Mouse (Mus musculus): Measurements from ENCODE around the gene Nkiras2. TPM values are rescaled to one million over a fixed set of nuclear protein-coding genes. Genes with fewer than 3 reads are reported as not detected.
A peak's percentile ranks its signal among the peaks of the same experiment; 100 is the strongest.
"Not testable (repeated sequence)": the region's sequence is repeated elsewhere in the genome, so short reads cannot be mapped to it uniquely, and the experiment has no call there.

Gene Nkiras2
- 14.2 and 14.9 TPM in 2 replicates for total RNA-seq (2014; fragmentation: Nextera tagmentation)
- 4.2 and 11.2 TPM in 2 replicates for total RNA-seq (2017)

DNA sequence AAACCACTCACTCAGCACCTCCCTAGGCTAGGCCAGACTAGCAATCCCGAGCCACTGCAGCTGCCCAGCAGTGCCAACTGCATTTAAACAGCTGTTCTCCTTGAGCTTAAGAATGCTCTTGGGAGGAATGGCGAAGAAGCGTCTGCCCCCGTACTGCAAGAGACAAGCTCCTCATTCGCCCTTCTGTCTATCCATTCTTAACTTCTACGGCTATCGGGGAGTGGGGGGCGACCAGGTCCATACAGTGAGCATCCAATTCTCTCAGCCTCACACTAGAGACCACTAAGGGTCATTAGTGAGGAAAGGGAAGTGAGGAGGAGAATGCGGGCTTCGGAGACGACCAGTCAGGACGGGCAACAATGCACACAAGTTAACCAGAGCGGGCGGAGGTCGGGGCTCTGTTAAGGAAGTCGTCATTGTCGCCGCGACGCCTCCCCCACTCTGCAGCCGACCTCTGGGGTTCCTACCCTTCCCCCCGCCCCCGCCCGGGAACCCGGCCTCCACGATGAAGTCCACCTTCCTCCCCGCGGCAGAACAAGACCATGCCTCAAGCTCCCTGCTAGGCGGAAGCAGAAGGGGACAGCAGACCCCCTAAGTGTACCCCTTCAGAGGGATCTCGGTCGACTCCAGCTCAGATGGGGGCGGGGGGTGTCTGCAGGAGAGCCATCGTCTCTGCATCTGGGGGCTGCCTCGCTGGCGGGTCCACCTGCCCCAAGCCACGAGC is at the start of gene Nkiras2:
Gene Nkiras2, plus strand, starts transcription at position 484 of the 724 bp plus-strand sequence.
- peak; percentile 64 for ATAC-seq (replicated peaks; ENCODE audit: low FRiP score, low TSS enrichment, poor library complexity, severe bottlenecking)

DNA sequence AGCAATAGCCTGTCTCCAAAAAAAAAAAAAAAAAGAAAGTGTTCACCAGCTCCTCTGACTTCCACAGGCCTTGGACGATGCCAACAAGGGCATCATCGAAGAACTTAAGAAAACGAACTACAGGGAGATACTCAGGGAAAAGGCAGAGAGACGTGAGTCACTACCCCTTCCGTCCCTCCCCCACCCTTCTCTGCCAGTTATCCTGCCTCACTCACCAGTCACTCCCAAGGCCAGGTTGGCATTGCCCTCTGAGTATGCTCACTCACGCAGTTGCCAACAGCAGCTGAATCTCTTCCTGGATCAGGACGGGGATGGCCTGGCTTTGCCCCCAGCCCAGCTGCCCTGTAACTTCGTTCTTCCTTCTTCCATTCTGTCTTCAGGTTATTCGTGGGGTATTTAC is 49.3 kb upstream of the Nkiras2 start:
- no peak for ATAC-seq (replicated peaks; ENCODE audit: low FRiP score, low TSS enrichment, poor library complexity, severe bottlenecking)

GRCm38 (mm10) chr11:100570430-100571201 is 48.4 kb upstream of the Nkiras2 start:
- peak; percentile 42 for ATAC-seq (replicated peaks; ENCODE audit: low FRiP score, low TSS enrichment, poor library complexity, severe bottlenecking)

DNA sequence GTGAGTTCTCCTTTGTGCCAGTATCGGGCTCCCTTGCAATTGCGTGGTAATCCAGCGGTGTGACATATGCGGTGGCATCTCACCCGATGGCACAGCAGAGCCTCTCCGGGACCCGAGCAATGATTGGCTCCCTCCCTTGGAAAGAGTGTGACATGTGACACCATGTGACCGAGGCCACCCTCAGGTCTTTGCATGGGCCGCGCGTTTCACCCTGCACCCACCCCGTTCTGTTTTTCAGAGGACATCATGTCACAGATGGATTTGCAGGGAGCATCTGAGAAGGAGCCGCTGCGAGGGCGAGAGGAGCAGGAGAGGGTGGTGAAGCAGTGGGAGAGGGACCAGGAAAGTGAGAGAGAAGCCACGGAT is 47.9 kb upstream of the Nkiras2 start:
- ATAC-seq (replicated peaks; ENCODE audit: low FRiP score, low TSS enrichment, poor library complexity, severe bottlenecking), result peak; percentile 44; the same call in 1 of the 2 replicates

DNA sequence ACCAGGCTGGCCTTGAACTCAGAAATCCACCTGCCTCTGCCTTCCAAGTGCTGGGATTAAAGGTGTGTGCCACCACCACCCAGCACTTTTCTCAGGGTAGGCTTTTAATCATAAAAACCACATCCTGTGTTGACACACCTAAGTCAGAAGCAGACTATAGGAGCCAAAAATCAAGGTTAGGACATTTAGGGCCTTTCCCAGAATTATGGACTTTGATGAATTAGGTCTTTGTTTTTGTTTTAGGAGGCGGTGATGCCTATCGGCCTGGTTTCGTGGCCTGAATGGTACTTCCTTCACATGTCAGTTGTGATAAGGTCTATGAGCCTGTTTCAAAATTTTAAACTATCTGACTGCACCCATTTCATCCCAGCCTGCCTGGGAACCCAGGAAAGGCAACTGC is 44.9 kb upstream of the Nkiras2 start:
- ATAC-seq (replicated peaks; ENCODE audit: low FRiP score, low TSS enrichment, poor library complexity, severe bottlenecking), result no peak

DNA sequence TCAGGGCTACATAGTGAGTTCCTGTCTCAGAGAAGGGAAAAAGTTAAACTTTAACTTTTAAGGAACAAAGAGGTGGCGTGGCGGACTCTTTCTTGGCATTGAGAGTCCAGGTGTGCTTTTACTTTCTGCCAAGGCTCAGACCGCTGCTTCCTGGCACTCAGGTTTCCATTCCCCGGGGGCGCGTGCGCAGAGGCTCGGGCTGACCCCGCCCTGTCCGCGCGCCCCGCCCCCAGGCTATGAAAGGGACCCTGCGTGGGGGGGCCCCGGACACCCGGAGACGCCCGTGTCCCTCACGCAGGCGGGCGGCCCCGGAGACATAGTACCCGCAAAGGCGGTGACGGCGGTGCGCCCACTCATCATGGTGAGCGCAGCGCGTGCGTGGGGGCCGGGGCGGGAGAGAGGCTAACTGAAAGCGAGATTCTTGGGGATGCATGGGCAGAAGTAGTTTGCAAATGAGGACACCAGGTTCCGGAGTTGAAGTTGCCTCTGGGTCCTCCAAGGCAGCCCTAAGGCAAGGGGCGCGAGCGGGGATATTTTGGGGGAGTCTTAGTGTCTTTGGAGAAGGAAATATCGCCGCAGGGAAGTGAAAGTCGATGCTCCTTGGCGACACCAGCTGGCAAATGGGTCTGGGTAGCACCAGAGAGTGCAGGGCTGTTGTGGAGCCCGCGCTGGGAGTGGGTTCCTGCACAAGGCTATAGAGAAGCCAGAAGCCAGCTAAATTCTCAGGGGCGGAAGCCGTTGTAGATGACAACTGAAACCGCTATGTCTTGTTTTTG is 44.1 kb upstream of the Nkiras2 start, which contains the start of gene Cnp:
Gene Cnp, plus strand, starts transcription at position 197 of the 776 bp plus-strand sequence.
- ATAC-seq (replicated peaks; ENCODE audit: low FRiP score, low TSS enrichment, poor library complexity, severe bottlenecking), result peak; percentile 23

- peak; percentile 36 for ATAC-seq (replicated peaks; ENCODE audit: low FRiP score, low TSS enrichment, poor library complexity, severe bottlenecking)
Observed at GRCm38 (mm10) chr11:100575484-100575855, 43.6 kb upstream of the Nkiras2 start.

- no peak for ATAC-seq (replicated peaks; ENCODE audit: low FRiP score, low TSS enrichment, poor library complexity, severe bottlenecking)
Observed at GRCm38 (mm10) chr11:100576256-100576655, 42.8 kb upstream of the Nkiras2 start.

- ATAC-seq (replicated peaks; ENCODE audit: low FRiP score, low TSS enrichment, poor library complexity, severe bottlenecking), result no peak
Observed at GRCm38 (mm10) chr11:100577852-100578599, 41.0 kb upstream of the Nkiras2 start.

DNA sequence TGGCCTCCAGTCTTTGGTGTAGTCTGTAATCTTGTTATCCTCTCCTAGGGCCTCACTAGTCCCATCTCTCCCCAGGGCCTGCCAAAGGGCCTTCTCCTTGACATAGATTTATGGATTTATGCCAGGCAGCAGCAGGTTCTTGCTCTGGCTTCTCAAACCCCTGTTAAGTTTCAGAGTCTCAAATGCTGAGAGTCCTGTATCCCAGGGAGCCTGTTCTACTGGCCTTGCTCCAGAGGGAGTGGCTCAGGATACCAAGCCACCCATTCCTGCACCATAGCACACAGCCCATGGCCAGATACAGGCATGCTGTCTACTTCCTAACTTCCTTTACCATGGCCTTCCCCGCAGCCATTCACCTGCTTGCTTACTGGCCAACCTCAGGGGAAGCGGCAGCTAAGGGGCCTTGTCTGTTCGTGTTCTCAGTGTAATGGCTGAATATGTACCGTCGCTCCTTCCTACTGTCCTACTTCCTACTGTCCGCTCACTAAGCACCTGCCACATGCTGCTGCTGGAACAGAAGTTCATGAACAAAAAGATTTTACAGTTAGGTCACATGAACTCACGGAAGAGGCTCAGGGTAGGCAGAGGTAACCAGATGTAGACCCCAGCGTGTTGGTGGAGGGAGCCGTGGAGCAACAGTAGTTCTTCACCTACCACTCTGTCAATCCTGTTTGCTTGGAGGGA is 39.8 kb upstream of the Nkiras2 start:
- ATAC-seq (replicated peaks; ENCODE audit: low FRiP score, low TSS enrichment, poor library complexity, severe bottlenecking), result no peak

GRCm38 (mm10) chr11:100580275-100580674 is 38.8 kb upstream of the Nkiras2 start:
- ATAC-seq (replicated peaks; ENCODE audit: low FRiP score, low TSS enrichment, poor library complexity, severe bottlenecking), result no peak

GRCm38 (mm10) chr11:100581756-100582155 is 37.3 kb upstream of the Nkiras2 start:
- peak; percentile 86 for ATAC-seq (replicated peaks; ENCODE audit: low FRiP score, low TSS enrichment, poor library complexity, severe bottlenecking)

- not testable (repeated sequence) for ATAC-seq (replicated peaks; ENCODE audit: low FRiP score, low TSS enrichment, poor library complexity, severe bottlenecking)
Observed at GRCm38 (mm10) chr11:100582413-100582812, 36.6 kb upstream of the Nkiras2 start.

- ATAC-seq (replicated peaks; ENCODE audit: low FRiP score, low TSS enrichment, poor library complexity, severe bottlenecking), result no peak
Observed at GRCm38 (mm10) chr11:100582836-100583235, 36.2 kb upstream of the Nkiras2 start.

GRCm38 (mm10) chr11:100584561-100584961 is 34.5 kb upstream of the Nkiras2 start:
- ATAC-seq (replicated peaks; ENCODE audit: low FRiP score, low TSS enrichment, poor library complexity, severe bottlenecking), result no peak

- ATAC-seq (replicated peaks; ENCODE audit: low FRiP score, low TSS enrichment, poor library complexity, severe bottlenecking), result no peak
Observed at GRCm38 (mm10) chr11:100585148-100585547, 33.9 kb upstream of the Nkiras2 start.

- ATAC-seq (replicated peaks; ENCODE audit: low FRiP score, low TSS enrichment, poor library complexity, severe bottlenecking), result no peak
Observed at GRCm38 (mm10) chr11:100588462-100588861, 30.6 kb upstream of the Nkiras2 start.

DNA sequence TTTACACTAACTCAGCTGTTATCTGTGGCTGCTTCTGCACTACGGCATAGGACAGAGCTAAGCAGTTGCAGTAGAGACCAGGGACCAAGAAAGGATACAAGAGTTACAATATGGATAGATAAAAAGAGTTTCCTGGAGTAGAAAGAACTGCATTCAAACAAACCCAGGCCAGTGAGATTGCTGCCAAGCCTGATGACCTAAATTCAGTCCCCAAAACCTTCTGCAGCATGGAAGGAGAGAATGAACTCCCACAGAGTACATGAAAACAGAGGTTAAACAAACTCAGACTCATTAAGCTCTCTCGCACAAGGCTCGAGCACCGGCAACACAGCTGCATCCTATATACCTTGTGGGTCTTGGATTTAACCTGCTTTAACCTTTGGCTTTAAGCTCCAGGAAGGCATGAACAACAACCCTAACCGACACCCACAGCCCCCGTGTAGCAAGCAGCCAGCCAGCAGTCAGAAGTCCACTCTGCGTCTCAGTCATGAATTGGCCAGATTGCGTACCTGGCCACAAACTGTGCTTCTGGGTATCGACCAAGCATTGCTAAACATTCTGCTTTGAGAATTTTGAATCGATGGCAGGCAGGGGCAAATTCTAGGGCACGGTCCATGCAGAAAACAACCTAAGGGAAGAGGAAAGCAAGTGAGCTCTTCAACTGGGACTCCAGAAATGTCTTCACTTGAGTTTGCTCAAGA is 26.5 kb upstream of the Nkiras2 start:
- ATAC-seq (replicated peaks; ENCODE audit: low FRiP score, low TSS enrichment, poor library complexity, severe bottlenecking), result no peak

Measured in megakaryocyte-erythroid progenitor cell, adult 5-6 weeks (primary cell).